Mouse (Mus musculus) heart, adult 11 months (tissue): ENCODE measurements at regions not wholly inside any gene's neighbourhood (a gene's known extent, or its start where the extent isn't known, plus 50 kb on each side); places are given as distances from the start of the nearest gene placed in this dataset.

ENCODE experiments used
- DNase-seq: peaks from one replicate; pipeline ENCODE4 v3.0.0; 2022

GRCm38 (mm10) chr4:140463296-140463695, 202.5 kb downstream of the Arhgef10l start:
- DNase-seq, result no peak

GRCm38 (mm10) chr4:140461317-140461716, 204.5 kb downstream of the Arhgef10l start:
- no peak for DNase-seq

- no peak for DNase-seq
Observed at GRCm38 (mm10) chr4:140449062-140449461, 202.5 kb upstream of the Igsf21 start.

- no peak for DNase-seq
Observed at GRCm38 (mm10) chr4:140446455-140446854, 199.9 kb upstream of the Igsf21 start.

- no peak for DNase-seq
Observed at GRCm38 (mm10) chr4:140445931-140446330, 199.3 kb upstream of the Igsf21 start.

DNA sequence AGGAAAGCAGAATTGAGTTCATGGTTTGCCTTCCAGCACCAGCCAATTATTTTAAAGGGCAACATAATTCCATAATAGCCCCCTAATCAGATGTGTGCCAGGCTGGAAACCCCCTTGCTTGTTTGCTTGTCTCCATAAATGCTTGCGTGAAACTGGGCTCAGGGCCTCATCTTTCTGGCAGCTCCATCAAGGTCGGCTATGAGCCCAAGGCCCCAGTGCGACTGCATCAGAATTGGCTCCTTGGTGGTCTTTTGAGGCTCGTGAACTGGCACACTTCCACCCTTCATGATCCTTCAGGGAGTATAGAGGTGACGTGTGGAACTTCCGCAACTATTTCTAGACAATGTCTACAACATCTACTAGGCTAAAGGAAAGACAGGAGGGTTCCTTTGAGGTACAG, 196.6 kb upstream of the Igsf21 start:
- DNase-seq, result no peak

DNA sequence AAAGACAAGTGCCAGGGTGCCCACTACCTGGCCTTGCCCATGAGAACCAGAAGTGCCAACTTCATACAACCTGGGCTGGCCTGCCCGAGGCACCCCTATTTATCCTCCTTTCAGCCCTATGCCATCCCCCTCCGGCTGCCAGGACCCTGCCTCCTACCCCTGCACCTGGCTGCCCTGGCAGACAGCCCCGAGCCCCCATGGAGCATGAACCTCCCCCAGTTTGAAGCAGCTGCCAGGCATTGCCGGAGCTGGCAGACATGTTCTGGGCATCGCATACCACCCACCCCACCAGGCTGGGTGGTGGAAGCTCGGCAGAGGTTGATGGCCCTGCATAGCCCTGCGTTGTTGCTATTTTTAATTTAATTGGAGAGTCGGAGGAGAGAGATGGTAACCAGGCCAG, 195.2 kb upstream of the Igsf21 start:
- no peak for DNase-seq

- DNase-seq, result no peak
Observed at GRCm38 (mm10) chr4:140439856-140440255, 193.3 kb upstream of the Igsf21 start.

GRCm38 (mm10) chr4:140436030-140436429, 189.4 kb upstream of the Igsf21 start:
- no peak for DNase-seq

GRCm38 (mm10) chr4:140433744-140434542, 187.4 kb upstream of the Igsf21 start:
- DNase-seq, result peak; percentile 98

DNA sequence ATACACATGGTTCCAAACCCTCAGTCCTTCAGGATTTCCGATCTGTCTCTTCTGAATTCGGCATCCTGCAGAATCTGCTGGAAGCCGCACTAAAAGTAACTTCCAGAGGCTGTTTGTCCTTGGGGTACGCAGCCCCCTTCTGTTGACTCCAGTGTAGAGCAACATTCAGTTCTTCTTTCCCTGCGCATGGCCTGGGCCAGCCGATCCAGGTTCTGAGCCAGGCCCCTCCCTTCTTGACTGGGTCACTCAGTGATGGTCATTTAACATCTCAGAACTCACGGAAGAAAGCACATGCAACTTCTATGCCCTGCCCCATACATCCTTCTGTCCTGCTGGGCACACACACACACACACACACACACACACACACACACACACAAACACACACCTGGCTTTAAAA, 185.5 kb upstream of the Igsf21 start:
- DNase-seq, result peak; percentile 93

DNA sequence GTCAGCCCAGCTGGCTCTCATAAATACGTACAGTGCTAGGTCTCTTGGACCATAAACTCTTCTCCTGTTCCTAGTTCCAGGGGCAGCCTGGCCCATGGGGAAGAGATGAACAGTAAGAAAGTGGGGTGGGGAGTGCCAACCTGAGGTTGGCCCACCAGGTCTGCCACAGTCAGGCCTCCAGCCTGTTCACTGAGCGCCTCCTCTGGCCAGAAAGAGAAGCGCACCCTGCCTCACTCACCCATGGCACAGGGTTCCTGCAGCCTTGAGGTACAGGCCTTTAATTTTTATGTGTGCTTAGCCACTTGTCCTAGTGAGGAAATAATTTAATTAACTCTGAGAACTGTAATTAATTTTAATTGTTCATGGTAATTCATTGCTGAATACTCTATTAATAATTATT, 180.5 kb upstream of the Igsf21 start:
- no peak for DNase-seq

- DNase-seq, result no peak
Observed at GRCm38 (mm10) chr4:140423791-140424190, 177.2 kb upstream of the Igsf21 start.

DNA sequence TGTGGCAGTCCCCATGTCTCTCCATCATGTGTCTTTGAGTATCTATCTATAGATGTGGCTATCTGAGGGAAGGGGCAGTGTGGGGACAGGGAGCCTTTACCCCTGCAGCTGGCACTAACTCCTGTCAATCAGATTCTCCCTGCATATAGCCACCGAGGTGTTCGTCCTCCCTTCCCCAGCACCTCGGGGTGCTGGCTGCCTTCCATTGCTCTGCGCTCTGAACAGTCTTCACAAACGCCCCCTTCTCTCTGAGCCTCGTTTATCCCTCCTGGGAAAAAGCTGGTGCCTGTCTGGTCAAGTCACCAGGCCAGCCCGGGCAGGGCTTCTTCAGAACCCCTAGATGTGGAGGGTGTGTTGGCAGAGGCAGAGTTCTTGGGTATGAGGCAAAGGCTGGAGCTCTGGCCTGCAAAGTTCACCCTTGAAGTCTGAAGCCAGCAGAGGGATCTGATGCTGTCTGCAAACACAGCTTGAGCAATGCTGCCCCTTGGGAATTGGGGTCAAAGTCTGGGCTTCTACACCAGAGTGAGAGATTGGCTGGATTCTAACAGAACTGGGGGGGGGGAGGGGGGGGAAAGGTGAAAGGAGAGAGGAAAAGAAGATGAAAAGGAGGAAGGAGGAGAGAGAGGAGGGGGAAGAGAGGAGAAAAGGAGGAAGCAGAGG, 175.5 kb upstream of the Igsf21 start:
- peak; percentile 97 for DNase-seq

DNA sequence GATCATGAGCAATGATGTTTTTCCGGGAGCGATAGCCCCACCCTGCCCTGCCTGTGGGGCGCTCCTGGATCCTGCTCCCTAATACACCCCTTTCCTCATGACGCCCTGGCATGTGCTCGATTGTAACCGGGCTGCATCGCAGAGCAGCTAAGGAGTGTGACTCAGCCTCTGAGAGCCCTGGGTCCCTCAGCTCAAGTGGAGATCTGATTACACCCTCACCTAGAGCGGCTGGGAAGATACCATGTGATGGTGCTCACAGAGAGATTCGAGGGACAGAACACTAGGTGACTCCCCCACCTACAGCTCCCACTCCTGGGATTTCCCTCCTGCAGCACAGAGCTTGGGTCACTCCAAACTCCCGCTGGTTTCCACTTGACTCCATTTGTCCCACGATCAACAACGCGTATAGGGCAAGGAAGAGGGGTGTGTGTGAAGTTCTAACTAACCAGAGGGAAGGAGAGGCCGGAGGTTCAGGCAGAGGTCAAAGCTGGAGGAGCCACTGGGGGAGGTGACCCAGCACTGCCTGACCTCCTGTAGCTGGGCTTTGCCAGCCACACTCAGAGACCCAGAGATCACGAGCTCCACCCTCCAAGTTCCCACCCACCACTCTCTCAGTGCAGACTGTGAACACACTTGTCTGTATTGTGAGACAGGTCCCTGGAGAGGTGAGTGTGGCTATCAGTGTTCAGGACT, 173.3 kb upstream of the Igsf21 start:
- no peak for DNase-seq

DNA sequence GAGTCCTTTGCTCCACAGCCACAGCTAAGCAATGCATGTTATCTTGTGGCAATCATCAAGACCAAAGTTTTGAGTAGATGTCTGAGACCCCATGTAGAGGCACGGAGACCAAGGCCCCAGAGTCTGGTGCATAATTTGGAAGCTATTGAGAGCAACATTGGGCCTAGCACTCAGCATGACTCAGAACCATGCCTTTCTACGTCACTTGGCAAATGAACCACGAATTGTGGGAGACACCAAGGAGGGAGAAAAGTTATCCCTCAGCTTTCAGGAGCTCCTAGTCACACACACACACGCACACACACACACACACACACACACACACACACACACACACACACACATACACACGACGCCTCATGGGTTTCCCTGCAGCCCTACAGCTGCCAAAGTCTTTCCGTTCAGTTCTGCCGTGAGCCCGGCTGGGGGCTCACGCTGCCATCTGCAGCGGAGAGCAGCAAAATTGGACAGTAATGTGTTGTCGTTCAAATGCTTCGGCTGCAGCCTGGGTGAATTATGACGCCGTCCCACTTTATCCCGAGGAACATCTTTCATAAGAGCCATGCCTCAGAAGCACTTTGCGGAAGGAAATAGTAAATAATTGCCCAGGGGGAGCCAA, 165.8 kb upstream of the Igsf21 start:
- DNase-seq, result no peak

- DNase-seq, result no peak
Observed at GRCm38 (mm10) chr4:140408446-140408845, 161.9 kb upstream of the Igsf21 start.

DNA sequence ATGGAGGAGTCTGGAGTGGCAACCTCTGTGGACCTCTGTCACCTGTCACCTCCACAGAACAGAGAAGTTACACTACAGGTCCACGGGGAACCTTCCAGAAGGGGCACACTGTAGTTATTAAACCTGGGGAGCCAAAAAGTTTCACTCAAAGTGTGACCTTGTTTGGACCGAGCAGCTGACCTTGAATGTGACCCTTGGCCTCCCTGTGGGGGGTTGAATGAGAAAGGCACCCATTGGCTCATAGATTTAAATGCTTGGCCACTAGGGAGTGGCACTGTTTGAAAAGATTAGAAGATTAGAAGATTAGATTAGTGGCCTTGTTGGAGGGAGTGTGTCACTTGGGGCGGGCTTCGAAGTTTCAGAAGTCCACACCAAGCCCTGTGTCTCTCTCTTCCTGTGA, 160.3 kb upstream of the Igsf21 start:
- no peak for DNase-seq

- no peak for DNase-seq
Observed at GRCm38 (mm10) chr4:140405993-140406881, 159.7 kb upstream of the Igsf21 start.

DNA sequence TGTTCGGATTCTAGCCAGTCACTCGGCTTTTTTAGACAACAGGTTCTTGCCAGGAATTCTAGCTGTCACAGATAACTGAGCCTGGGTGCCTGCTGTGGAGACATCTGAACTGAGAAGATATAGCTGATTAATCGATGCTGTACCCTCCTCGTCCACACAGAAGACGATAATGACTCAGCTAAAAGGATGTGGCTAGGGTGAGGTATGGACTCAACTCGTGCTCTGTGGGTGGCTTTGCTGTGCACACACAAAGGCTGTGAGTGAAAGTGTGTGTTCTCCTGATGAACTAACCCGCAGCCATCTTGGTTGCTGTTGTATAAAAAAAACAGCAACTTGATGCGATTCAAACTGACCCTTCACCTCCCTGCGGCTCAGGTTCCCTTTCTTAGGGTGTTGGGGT, 158.8 kb upstream of the Igsf21 start:
- no peak for DNase-seq

DNA sequence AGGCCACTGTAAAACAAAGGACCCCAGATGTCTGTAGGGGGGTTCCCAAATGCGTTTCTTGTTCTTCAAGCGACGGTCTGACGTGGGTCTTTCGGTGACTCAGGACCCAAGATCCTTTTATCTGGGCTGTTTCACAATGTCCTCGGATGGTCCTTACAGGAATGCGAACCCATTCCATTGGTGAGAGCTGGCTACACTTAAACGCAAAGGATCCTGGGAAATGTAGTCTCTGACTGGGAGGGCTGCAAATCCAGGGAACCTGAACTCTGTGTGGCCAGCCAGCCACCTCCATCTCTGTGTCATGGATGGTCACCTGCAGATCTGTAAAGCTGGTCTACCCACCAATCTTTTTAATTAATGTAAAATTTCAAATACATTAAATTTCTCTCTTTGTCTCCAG, 156.5 kb upstream of the Igsf21 start:
- no peak for DNase-seq

GRCm38 (mm10) chr4:140402319-140402718, 155.7 kb upstream of the Igsf21 start:
- DNase-seq, result no peak
